ENCODE assay signal across 22 mouse cellular contexts in the genomic region with DNA sequence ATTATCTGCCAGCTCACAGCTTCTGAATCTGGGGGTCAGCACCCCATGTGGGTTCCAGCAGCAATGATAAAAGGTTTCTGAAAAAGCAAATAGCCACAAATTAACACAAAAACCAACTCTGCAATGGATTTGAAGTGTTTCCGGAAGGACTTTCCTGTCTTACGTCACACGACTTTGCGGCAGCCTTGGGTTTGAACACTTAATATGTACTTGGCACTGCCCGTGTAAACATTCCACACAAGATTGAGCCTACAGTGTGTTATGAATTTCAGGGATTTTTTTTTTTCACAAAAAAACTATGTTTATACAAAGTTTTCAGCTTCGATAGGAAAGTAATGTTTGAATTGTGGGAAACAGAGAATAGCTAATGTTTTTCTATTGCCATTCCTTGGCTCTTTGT. TPM values are rescaled to one million over a fixed set of nuclear protein-coding genes. Genes with fewer than 3 reads are reported as not detected.
"Had no signal": no experiment of that assay in that cellular context is flagged by ENCODE, and none has a peak within 500 bp of the region (broad histone marks: within the 10 kb centered on the region; RNA-seq: fewer than 3 reads in every experiment).

No protein-coding gene starts in this region.

- H3K9ac ChIP-seq: liver, embryonic 13.5 days; midbrain, embryonic 13.5 days; neural tube, embryonic 13.5 days; stomach, embryonic 15.5 days had no signal

- H3K4me1 ChIP-seq: liver, embryonic 13.5 days; midbrain, embryonic 10.5 days; midbrain, embryonic 13.5 days; neural tube, embryonic 13.5 days; stomach, embryonic 15.5 days had no signal

- H3K4me2 ChIP-seq: liver, embryonic 13.5 days; midbrain, embryonic 13.5 days; neural tube, embryonic 13.5 days; stomach, embryonic 15.5 days had no signal

- H3K9me3 ChIP-seq: liver, embryonic 13.5 days; midbrain, embryonic 10.5 days; midbrain, embryonic 13.5 days; neural tube, embryonic 13.5 days; stomach, embryonic 15.5 days had no signal

- H3K27me3 ChIP-seq: liver, embryonic 13.5 days; midbrain, embryonic 13.5 days; neural tube, embryonic 13.5 days; stomach, embryonic 15.5 days had no signal

- H3K4me3 ChIP-seq: left cerebral cortex, adult 2 months; liver, embryonic 13.5 days; megakaryocyte, embryonic 14.5 days; midbrain, embryonic 10.5 days; midbrain, embryonic 13.5 days; myocyte; neural tube, embryonic 13.5 days; stomach, embryonic 15.5 days had no signal

- H3K36me3 ChIP-seq: liver, embryonic 13.5 days; midbrain, embryonic 10.5 days; midbrain, embryonic 13.5 days; neural tube, embryonic 13.5 days; stomach, embryonic 15.5 days had no signal

- H3K27ac ChIP-seq: kidney, postnatal 0 days; left cerebral cortex, adult 2 months; liver, embryonic 13.5 days; midbrain, embryonic 10.5 days; midbrain, embryonic 13.5 days; neural tube, embryonic 13.5 days; stomach, embryonic 15.5 days had no signal

- DNase-seq: kidney, adult 18-20 months; kidney, postnatal 36 days; layer of hippocampus, postnatal 36 days; liver, embryonic 13.5 days; lung, adult 2 months; retina, postnatal 1 day; right cerebral cortex, postnatal 25 days; spleen, adult 18-20 months; thymus, adult 2 months; thymus, postnatal 14 days; thymus, postnatal 4 days had no signal

- ATAC-seq: intestine, embryonic 16.5 days; midbrain, embryonic 13.5 days; midbrain, embryonic 16.5 days had no signal

RNA-seq across cellular contexts. Expression of a gene that starts 7.4 kb away (rescaled TPM):
- polyA plus RNA-seq: kidney, embryonic 14.5 days; liver, embryonic 13.5 days; myocyte had no signal
